Mouse (Mus musculus) CH12.LX (cell line): Measurements from ENCODE around the gene Klhdc4. TPM values are rescaled to one million over a fixed set of nuclear protein-coding genes. Genes with fewer than 3 reads are reported as not detected.

ENCODE experiments used
- DNase-seq: peaks from one replicate; pipeline ENCODE4 v3.0.0-alpha.2; 2013; ENCODE audit errors: extremely low read depth
- H3K27ac ChIP-seq: 2 replicates; pipeline ENCODE4 v1.5.1; 2012; ENCODE audit warnings: low read depth, mild to moderate bottlenecking, control low read depth, moderate library complexity; ENCODE audit not compliant: insufficient read depth
- H3K27me3 ChIP-seq: replicated peaks from 2 replicates; pipeline ENCODE3; 2012; ENCODE audit warnings: inconsistent platforms
- H3K36me3 ChIP-seq, 2 experiments: replicated peaks in 1 of 2; 2 replicates each; pipeline versions ENCODE3 to v1.6.1; 2012; ENCODE audit warnings: inconsistent platforms in 1 of 2, low read length in 1 of 2, mild to moderate bottlenecking in 1 of 2, mixed read lengths in 1 of 2, moderate library complexity in 1 of 2; ENCODE audit not compliant: control insufficient read depth in 1 of 2, insufficient read depth in 1 of 2
- H3K4me1 ChIP-seq, 2 experiments: 2 replicates each; pipeline ENCODE4 v1.6.1; 2012; ENCODE audit warnings: inconsistent platforms in 1 of 2, moderate library complexity in 1 of 2; ENCODE audit not compliant: insufficient read depth in 2 of 2, control insufficient read depth in 1 of 2
- H3K4me2 ChIP-seq: 2 replicates; pipeline ENCODE4 v1.6.1; 2012; ENCODE audit warnings: low read depth, mild to moderate bottlenecking, control low read depth; ENCODE audit not compliant: poor library complexity, insufficient read depth, severe bottlenecking
- H3K4me3 ChIP-seq, 3 experiments: fragments of 150-350 bp in 1 of 3; sonication (generic) in 1 of 3; replicated peaks in 1 of 3; 2 replicates each; pipeline versions ENCODE3 to v1.5.1; 2011 to 2012; ENCODE audit warnings: low read depth in 2 of 3, low read length in 2 of 3, mild to moderate bottlenecking in 2 of 3, moderate library complexity in 2 of 3, control low read depth in 1 of 3, improper control_type of control experiment in 1 of 3, inconsistent platforms in 1 of 3, mixed read lengths in 1 of 3; ENCODE audit not compliant: poor library complexity in 1 of 3
- H3K79me2 ChIP-seq: replicated peaks from 2 replicates; pipeline ENCODE4 v1.6.1; 2012; ENCODE audit warnings: mild to moderate bottlenecking, moderate library complexity; ENCODE audit not compliant: control insufficient read depth, poor library complexity, insufficient read depth, severe bottlenecking; ENCODE audit errors: extremely low read depth
- H3K9ac ChIP-seq: 2 replicates; pipeline ENCODE4 v1.6.1; 2012; ENCODE audit warnings: low read depth, mild to moderate bottlenecking, control low read depth, moderate library complexity; ENCODE audit not compliant: insufficient read depth
- H3K9me3 ChIP-seq: replicated peaks from 2 replicates; pipeline ENCODE3; 2012; ENCODE audit warnings: low read length, inconsistent platforms, mixed read lengths
- CTCF ChIP-seq, 2 experiments: IDR thresholded peaks in 1 of 2; conservative IDR thresholded peaks in 1 of 2; 2 replicates each; pipeline ENCODE4 v1.5.1; 2011 to 2012; ENCODE audit warnings: low read depth in 2 of 2, low read length in 2 of 2, improper control_type of control experiment in 1 of 2, inconsistent platforms in 1 of 2, mild to moderate bottlenecking in 1 of 2, moderate library complexity in 1 of 2
- EP300 ChIP-seq: IDR thresholded peaks from 2 replicates; pipeline ENCODE4 v1.6.1; 2011; ENCODE audit warnings: low read length, improper control_type of control experiment
- ETS1 ChIP-seq: conservative IDR thresholded peaks from 2 replicates; pipeline ENCODE4 v1.6.1; 2012; ENCODE audit warnings: low read depth, mild to moderate bottlenecking, inconsistent platforms, low read length, improper control_type of control experiment, moderate library complexity
- HCFC1 ChIP-seq: IDR thresholded peaks from 2 replicates; pipeline ENCODE4 v1.6.1; 2012; ENCODE audit warnings: low read depth, mild to moderate bottlenecking, inconsistent platforms, low read length, improper control_type of control experiment
- IRF4 ChIP-seq: IDR thresholded peaks from 2 replicates; pipeline ENCODE4 v1.6.1; 2014; ENCODE audit warnings: low read depth, mild to moderate bottlenecking, inconsistent platforms, low read length, improper control_type of control experiment
- MAZ ChIP-seq: IDR thresholded peaks from 2 replicates; pipeline ENCODE4 v1.6.1; 2012; ENCODE audit warnings: low read depth, mild to moderate bottlenecking, inconsistent platforms, low read length, improper control_type of control experiment, moderate library complexity
- MEF2A ChIP-seq: IDR thresholded peaks from 2 replicates; pipeline ENCODE4 v1.6.1; 2014; ENCODE audit warnings: low read depth, mild to moderate bottlenecking, inconsistent platforms, low read length, improper control_type of control experiment, borderline replicate concordance
- MXI1 ChIP-seq: IDR thresholded peaks from 2 replicates; pipeline ENCODE4 v1.6.1; 2011; ENCODE audit warnings: mild to moderate bottlenecking, low read depth, low read length, improper control_type of control experiment
- MYC ChIP-seq: IDR thresholded peaks from 2 replicates; pipeline ENCODE4 v1.6.1; 2011; ENCODE audit warnings: low read depth, mild to moderate bottlenecking, improper control_type of control experiment, low read length
- NRF1 ChIP-seq: IDR thresholded peaks from 2 replicates; pipeline ENCODE4 v1.6.1; 2014; ENCODE audit warnings: low read depth, mild to moderate bottlenecking, inconsistent platforms, low read length, improper control_type of control experiment, moderate library complexity
- POLR2A ChIP-seq: IDR thresholded peaks from 2 replicates; pipeline ENCODE4 v1.6.1; 2011; ENCODE audit warnings: low read depth, mild to moderate bottlenecking, improper control_type of control experiment, low read length
- RAD21 ChIP-seq: IDR thresholded peaks from 2 replicates; pipeline ENCODE4 v1.6.1; 2011; ENCODE audit warnings: low read depth, mild to moderate bottlenecking, low read length, improper control_type of control experiment, moderate library complexity
- SMC3 ChIP-seq: IDR thresholded peaks from 2 replicates; pipeline ENCODE4 v1.6.1; 2011; ENCODE audit warnings: low read depth, low read length, improper control_type of control experiment
- UBTF ChIP-seq: IDR thresholded peaks from 2 replicates; pipeline ENCODE4 v1.6.1; 2012; ENCODE audit warnings: low read depth, mild to moderate bottlenecking, inconsistent platforms, low read length, improper control_type of control experiment, moderate library complexity
- USF2 ChIP-seq: conservative IDR thresholded peaks from 2 replicates; pipeline ENCODE4 v1.6.1; 2011; ENCODE audit warnings: low read depth, low read length, improper control_type of control experiment
- ZC3H11A ChIP-seq: IDR thresholded peaks from 2 replicates; pipeline ENCODE4 v1.6.1; 2012; ENCODE audit warnings: low read depth, mild to moderate bottlenecking, inconsistent platforms, low read length, improper control_type of control experiment
- ZKSCAN1 ChIP-seq: IDR thresholded peaks from 2 replicates; pipeline ENCODE4 v1.6.1; 2012; ENCODE audit warnings: low read depth, inconsistent platforms, low read length, improper control_type of control experiment, borderline replicate concordance
- ZMIZ1 ChIP-seq: IDR thresholded peaks from 2 replicates; pipeline ENCODE4 v1.6.1; 2012; ENCODE audit warnings: low read depth, mild to moderate bottlenecking, inconsistent platforms, low read length, improper control_type of control experiment
- dilution Hi-C: fragments of 300-500 bp; cut with MboI; formaldehyde crosslinking; loops from 2 replicates; pipeline ENCODE4 v1.14.3; 2020; ENCODE audit warnings: low sequenced_read_pairs; ENCODE audit not compliant: extremely low pct_unique_long_range_greater_than_20kb, extremely low pct_ligation_motif_present
- in situ Hi-C: fragments of 300-500 bp; cut with MboI; formaldehyde crosslinking; loops from 3 replicates; pipeline ENCODE4 v1.14.3; 2019; ENCODE audit warnings: low sequenced_read_pairs, low pct_ligation_motif_present, low pct_unique_long_range_greater_than_20kb, mixed read lengths
- polyA plus RNA-seq: library from polyadenylated mRNA; unstranded; fragments of >175 nt; gene quantifications from 2 replicates; pipeline ENCODE4 v1.2.1, GENCODE M21; 2012; ENCODE audit warnings: low read depth; ENCODE audit not compliant: insufficient read length
- total RNA-seq, 2 experiments: library from RNA; depleted of rRNA; stranded (reverse); fragments of 300-350 nt in 1 of 2; fragments of >200 nt in 1 of 2; gene quantifications; 2 replicates each; pipeline ENCODE4 v1.2.3; 2012 to 2014

Gene Klhdc4
- total and polyA plus RNA-seq, 3 experiments, result 35.5 to 54.3 (median 51.5) TPM

GRCm38 (mm10) chr8:121875517-121875916, 46.1 kb upstream of the Klhdc4 start:
- H3K27me3 ChIP-seq, result no peaks in the 10 kb centered on the region
- no peak for TF ChIP-seq RAD21
- TF ChIP-seq UBTF, result no peak
- no peak for TF ChIP-seq MEF2A
- TF ChIP-seq ZKSCAN1, result no peak
- no peak for TF ChIP-seq ETS1
- TF ChIP-seq SMC3, result no peak
- no peak for TF ChIP-seq HCFC1
- no peak for TF ChIP-seq MYC
- no peak for TF ChIP-seq POLR2A
- no peak for TF ChIP-seq USF2
- no peak for TF ChIP-seq MXI1
- H3K4me3 ChIP-seq, result no peak overlapping the region
- no peak overlapping the region for H3K9ac ChIP-seq
- peaks cover 27 to 94% of the 10 kb centered on the region in 2 experiments for H3K4me1 ChIP-seq
- no peak overlapping the region for H3K27ac ChIP-seq
- no peaks in the 10 kb centered on the region for H3K79me2 ChIP-seq
- in situ Hi-C loops (loop anchor here (10.0 kb wide), 1 partner anchor 49 kb away; no protein-coding TSS in a partner anchor), dilution Hi-C loops (no loop called here)
- no peaks in the 10 kb centered on the region for H3K9me3 ChIP-seq
- no peak overlapping the region for H3K4me2 ChIP-seq
- H3K36me3 ChIP-seq, result peaks cover 10 to 18% of the 10 kb centered on the region in 2 experiments
- no peak for DNase-seq

DNA sequence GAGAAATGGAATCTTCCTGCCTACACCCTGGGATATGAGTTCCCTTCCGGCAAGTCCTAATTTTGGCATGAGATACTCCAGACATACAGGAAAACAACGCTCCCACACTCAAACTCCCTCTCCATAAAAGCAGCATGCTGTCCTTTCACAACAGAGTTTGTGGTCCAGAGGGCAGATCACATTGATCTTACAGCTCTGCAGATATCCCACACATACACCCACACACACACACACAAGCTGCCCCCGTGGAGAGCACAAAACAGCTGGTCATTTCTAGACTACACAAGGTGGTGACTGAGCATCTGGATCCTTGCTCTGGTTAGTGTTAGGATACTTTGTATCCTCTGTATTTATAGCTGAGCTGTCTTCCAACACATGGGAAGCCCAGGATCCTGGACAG, 45.7 kb upstream of the Klhdc4 start:
- Histone ChIP-seq H3K4me1 (peaks cover 27 to 92% of the 10 kb centered on the region in 2 experiments), H3K9me3 (no peaks in the 10 kb centered on the region), H3K27me3 (no peaks in the 10 kb centered on the region), H3K4me2 (no peak overlapping the region), H3K9ac (no peak overlapping the region), H3K79me2 (no peaks in the 10 kb centered on the region)
- in situ Hi-C loops, result loop anchor here (10.0 kb wide), 1 partner anchor 50 kb away; no protein-coding TSS in a partner anchor
- no peak for TF ChIP-seq POLR2A
- no peak for TF ChIP-seq EP300
- TF ChIP-seq, all 38 proteins: peak for 0
- H3K4me3 ChIP-seq, result no peak overlapping the region
- dilution Hi-C loops, result no loop called here
- H3K36me3 ChIP-seq, result peaks cover 6 to 13% of the 10 kb centered on the region in 2 experiments
- H3K27ac ChIP-seq, result no peak overlapping the region
- DNase-seq, result no peak

- H3K79me2 ChIP-seq, result no peaks in the 10 kb centered on the region
- H3K4me2 ChIP-seq, result no peak overlapping the region
- TF ChIP-seq SMC3 (peak; percentile 89), UBTF (no peak), USF2 (no peak), MAZ (no peak), ZC3H11A (no peak; the same call in 1 of the 2 replicates), NRF1 (no peak), CTCF (conservative IDR thresholded peaks at IDR 0.05 in 1 of 2, IDR thresholded peaks at IDR 0.05 in 1 of 2; ENCODE audit: low read depth in 2 of 2, low read length in 2 of 2) (peak in 1 of 2 experiments; percentile 79; a peak in 2 of 4 replicates), ZKSCAN1 (no peak), RAD21 (peak; percentile 81), IRF4 (peak; percentile 59; the same call in 1 of the 2 replicates), ZMIZ1 (no peak)
- H3K36me3 ChIP-seq, result peaks cover 0 to 3% of the 10 kb centered on the region in 2 experiments
- dilution Hi-C loops (no loop called here), in situ Hi-C loops (loop anchor here (10.0 kb wide), 1 partner anchor 51 kb away; no protein-coding TSS in a partner anchor)
- H3K4me3 ChIP-seq, result no peak overlapping the region
- H3K9ac ChIP-seq, result no peak overlapping the region
- peak; percentile 64 for DNase-seq
- H3K27me3 ChIP-seq, result no peaks in the 10 kb centered on the region
- H3K4me1 ChIP-seq, result peaks cover 22 to 84% of the 10 kb centered on the region in 2 experiments
- H3K27ac ChIP-seq, result no peak overlapping the region
- H3K9me3 ChIP-seq, result no peaks in the 10 kb centered on the region
Observed at GRCm38 (mm10) chr8:121874031-121874430, 44.7 kb upstream of the Klhdc4 start.
